Mouse (Mus musculus): Measurements from ENCODE around the gene Fgf12. TPM values are rescaled to one million over a fixed set of nuclear protein-coding genes. Genes with fewer than 3 reads are reported as not detected.

Gene Fgf12
- polyA plus RNA-seq, 1 experiment from 2014 or later: 6.7 TPM

GRCm38 (mm10) chr16:28539423-28539822 lies 213.4 kb downstream of the Fgf12 start:
- Histone ChIP-seq H3K4me3 (ENCODE audit: low read depth, low read length) (no peak overlapping the region), H3K27ac (ENCODE audit: low read depth, low read length) (no peak overlapping the region), H3K9me3 (ENCODE audit: control insufficient read depth, low read length) (no peaks in the 10 kb centered on the region), H3K4me1 (replicated peaks; ENCODE audit: control insufficient read depth, insufficient read depth, low read length) (no peaks in the 10 kb centered on the region), H3K4me2 (replicated peaks; ENCODE audit: low read depth, low read length) (no peak overlapping the region), H3K36me3 (ENCODE audit: control insufficient read depth, insufficient read depth, low read length) (no peaks in the 10 kb centered on the region), H3K27me3 (ENCODE audit: control insufficient read depth, insufficient read depth, low read length) (no peaks in the 10 kb centered on the region), H3K9ac (ENCODE audit: low read depth, low read length) (no peak overlapping the region)
- 79% methylated on average over 3 of the region's 3 CpGs for WGBS
- ATAC-seq (ENCODE audit: low FRiP score) (no peak), DNase-seq (ENCODE audit: low spot score) (no peak)

GRCm38 (mm10) chr16:28517596-28518524 lies 235.0 kb downstream of the Fgf12 start:
- Histone ChIP-seq H3K36me3 (ENCODE audit: control insufficient read depth, insufficient read depth, low read length) (no peaks in the 10 kb centered on the region), H3K4me3 (ENCODE audit: low read depth, low read length) (peak overlapping the region; percentile 8; the same call in 1 of the 2 replicates), H3K9ac (ENCODE audit: low read depth, low read length) (no peak overlapping the region), H3K27me3 (ENCODE audit: control insufficient read depth, insufficient read depth, low read length) (no peaks in the 10 kb centered on the region), H3K27ac (ENCODE audit: low read depth, low read length) (no peak overlapping the region), H3K4me1 (replicated peaks; ENCODE audit: control insufficient read depth, insufficient read depth, low read length) (no peaks in the 10 kb centered on the region), H3K9me3 (ENCODE audit: control insufficient read depth, low read length) (no peaks in the 10 kb centered on the region), H3K4me2 (replicated peaks; ENCODE audit: low read depth, low read length) (peak overlapping the region; percentile 18; the same call in 1 of the 2 replicates)
- DNase-seq (ENCODE audit: low spot score) (peak; percentile 87), ATAC-seq (ENCODE audit: low FRiP score) (peak; percentile 85)
- 34% methylated on average over 21 of the region's 21 CpGs for WGBS

- H3K27ac ChIP-seq (ENCODE audit: low read depth, low read length): no peak overlapping the region
- no peak overlapping the region for H3K4me2 ChIP-seq (replicated peaks; ENCODE audit: low read depth, low read length)
- ATAC-seq (ENCODE audit: low FRiP score): no peak
- H3K9ac ChIP-seq (ENCODE audit: low read depth, low read length): no peak overlapping the region
- H3K36me3 ChIP-seq (ENCODE audit: control insufficient read depth, insufficient read depth, low read length): no peaks in the 10 kb centered on the region
- 70% methylated on average over 6 of the region's 6 CpGs for WGBS
- no peaks in the 10 kb centered on the region for H3K9me3 ChIP-seq (ENCODE audit: control insufficient read depth, low read length)
- H3K4me3 ChIP-seq (ENCODE audit: low read depth, low read length): no peak overlapping the region
- no peaks in the 10 kb centered on the region for H3K4me1 ChIP-seq (replicated peaks; ENCODE audit: control insufficient read depth, insufficient read depth, low read length)
- no peak for DNase-seq (ENCODE audit: low spot score)
- H3K27me3 ChIP-seq (ENCODE audit: control insufficient read depth, insufficient read depth, low read length): no peaks in the 10 kb centered on the region
Measured at GRCm38 (mm10) chr16:28512446-28512845, 240.4 kb downstream of the Fgf12 start.

- H3K36me3 ChIP-seq (ENCODE audit: control insufficient read depth, insufficient read depth, low read length): no peaks in the 10 kb centered on the region
- H3K27me3 ChIP-seq (ENCODE audit: control insufficient read depth, insufficient read depth, low read length): no peaks in the 10 kb centered on the region
- no peak overlapping the region for H3K4me2 ChIP-seq (replicated peaks; ENCODE audit: low read depth, low read length)
- no peak for ATAC-seq (ENCODE audit: low FRiP score)
- no peak overlapping the region for H3K27ac ChIP-seq (ENCODE audit: low read depth, low read length)
- H3K9me3 ChIP-seq (ENCODE audit: control insufficient read depth, low read length): no peaks in the 10 kb centered on the region
- H3K9ac ChIP-seq (ENCODE audit: low read depth, low read length): no peak overlapping the region
- no peak overlapping the region for H3K4me3 ChIP-seq (ENCODE audit: low read depth, low read length)
- 29% methylated on average over 5 of the region's 5 CpGs for WGBS
- no peaks in the 10 kb centered on the region for H3K4me1 ChIP-seq (replicated peaks; ENCODE audit: control insufficient read depth, insufficient read depth, low read length)
- DNase-seq (ENCODE audit: low spot score): peak; percentile 13
Measured at GRCm38 (mm10) chr16:28511413-28511812, 241.5 kb downstream of the Fgf12 start.

- Histone ChIP-seq H3K4me2 (replicated peaks; ENCODE audit: low read depth, low read length) (no peak overlapping the region), H3K4me1 (replicated peaks; ENCODE audit: control insufficient read depth, insufficient read depth, low read length) (no peaks in the 10 kb centered on the region), H3K9me3 (ENCODE audit: control insufficient read depth, low read length) (no peaks in the 10 kb centered on the region), H3K27me3 (ENCODE audit: control insufficient read depth, insufficient read depth, low read length) (no peaks in the 10 kb centered on the region), H3K9ac (ENCODE audit: low read depth, low read length) (no peak overlapping the region), H3K4me3 (ENCODE audit: low read depth, low read length) (no peak overlapping the region), H3K27ac (ENCODE audit: low read depth, low read length) (no peak overlapping the region), H3K36me3 (ENCODE audit: control insufficient read depth, insufficient read depth, low read length) (no peaks in the 10 kb centered on the region)
- DNase-seq (ENCODE audit: low spot score): no peak
- WGBS: 88% methylated on average over 12 of the region's 12 CpGs
- no peak for ATAC-seq (ENCODE audit: low FRiP score)
Measured at GRCm38 (mm10) chr16:28497971-28498607, 254.8 kb downstream of the Fgf12 start.

- no peaks in the 10 kb centered on the region for H3K36me3 ChIP-seq (ENCODE audit: control insufficient read depth, insufficient read depth, low read length)
- no peak overlapping the region for H3K9ac ChIP-seq (ENCODE audit: low read depth, low read length)
- WGBS: 38% methylated on average over 6 of the region's 6 CpGs
- H3K9me3 ChIP-seq (ENCODE audit: control insufficient read depth, low read length): no peaks in the 10 kb centered on the region
- H3K27ac ChIP-seq (ENCODE audit: low read depth, low read length): no peak overlapping the region
- DNase-seq (ENCODE audit: low spot score) (no peak), ATAC-seq (ENCODE audit: low FRiP score) (no peak)
- no peaks in the 10 kb centered on the region for H3K27me3 ChIP-seq (ENCODE audit: control insufficient read depth, insufficient read depth, low read length)
- H3K4me2 ChIP-seq (replicated peaks; ENCODE audit: low read depth, low read length): no peak overlapping the region
- no peaks in the 10 kb centered on the region for H3K4me1 ChIP-seq (replicated peaks; ENCODE audit: control insufficient read depth, insufficient read depth, low read length)
- no peak overlapping the region for H3K4me3 ChIP-seq (ENCODE audit: low read depth, low read length)
Measured at GRCm38 (mm10) chr16:28491711-28492110, 261.2 kb downstream of the Fgf12 start.

- no peaks in the 10 kb centered on the region for H3K27me3 ChIP-seq (ENCODE audit: control insufficient read depth, insufficient read depth, low read length)
- peak; percentile 83 for DNase-seq (ENCODE audit: low spot score)
Measured at GRCm38 (mm10) chr16:28490515-28490914, 262.4 kb downstream of the Fgf12 start.

GRCm38 (mm10) chr16:28484920-28485319 lies 267.9 kb downstream of the Fgf12 start:
- no peak overlapping the region for H3K4me2 ChIP-seq (replicated peaks; ENCODE audit: low read depth, low read length)
- H3K27ac ChIP-seq (ENCODE audit: low read depth, low read length): no peak overlapping the region
- H3K4me3 ChIP-seq (ENCODE audit: low read depth, low read length): no peak overlapping the region
- ATAC-seq (ENCODE audit: low FRiP score): no peak
- no peaks in the 10 kb centered on the region for H3K27me3 ChIP-seq (ENCODE audit: control insufficient read depth, insufficient read depth, low read length)
- 82% methylated on average over 3 of the region's 3 CpGs for WGBS
- no peaks in the 10 kb centered on the region for H3K36me3 ChIP-seq (ENCODE audit: control insufficient read depth, insufficient read depth, low read length)
- no peak for DNase-seq (ENCODE audit: low spot score)
- H3K9ac ChIP-seq (ENCODE audit: low read depth, low read length): no peak overlapping the region
- H3K4me1 ChIP-seq (replicated peaks; ENCODE audit: control insufficient read depth, insufficient read depth, low read length): no peaks in the 10 kb centered on the region
- H3K9me3 ChIP-seq (ENCODE audit: control insufficient read depth, low read length): no peaks in the 10 kb centered on the region

More at GRCm38 (mm10) chr16:28490515-28490914, 262.4 kb downstream of the Fgf12 start:
- Histone ChIP-seq H3K4me3 (ENCODE audit: low read depth, low read length) (no peak overlapping the region), H3K27ac (ENCODE audit: low read depth, low read length) (no peak overlapping the region), H3K4me1 (replicated peaks; ENCODE audit: control insufficient read depth, insufficient read depth, low read length) (no peaks in the 10 kb centered on the region), H3K9ac (ENCODE audit: low read depth, low read length) (no peak overlapping the region), H3K9me3 (ENCODE audit: control insufficient read depth, low read length) (no peaks in the 10 kb centered on the region), H3K36me3 (ENCODE audit: control insufficient read depth, insufficient read depth, low read length) (no peaks in the 10 kb centered on the region), H3K4me2 (replicated peaks; ENCODE audit: low read depth, low read length) (no peak overlapping the region)
- peak; percentile 86; the same call in 1 of the 2 replicates for ATAC-seq (ENCODE audit: low FRiP score)
- 11% methylated on average over 6 of the region's 6 CpGs for WGBS

Data from hindbrain, embryonic 11.5 days (tissue).